Mouse (Mus musculus): Measurements from ENCODE around the gene Arhgdib. TPM values are rescaled to one million over a fixed set of nuclear protein-coding genes. Genes with fewer than 3 reads are reported as not detected.

Arhgdib gene
- polyA plus RNA-seq, 1 experiment = 3.0 TPM

DNA sequence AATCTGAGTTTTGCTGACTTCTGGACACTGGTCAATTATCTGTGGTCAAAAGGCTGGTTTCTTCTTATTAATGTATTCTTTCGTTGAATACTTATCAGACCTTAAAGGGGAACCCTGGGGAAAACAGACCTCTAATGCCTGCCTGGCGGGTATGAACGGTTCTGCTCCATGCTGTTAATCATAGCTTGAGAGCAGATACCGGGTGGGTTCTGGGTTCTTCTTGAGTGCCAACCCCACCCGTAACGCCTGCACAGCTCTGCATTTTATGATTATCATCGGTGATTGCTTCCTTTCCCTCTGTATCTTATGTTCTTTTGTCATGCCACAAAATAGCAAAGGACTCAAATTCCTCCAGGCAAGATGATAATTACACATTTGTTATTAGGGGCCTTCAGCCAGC lies 7.6 kb downstream of the Arhgdib start:
- H3K9ac ChIP-seq (ENCODE audit: low read depth, poor library complexity, severe bottlenecking) = no peak overlapping the region

GRCm38 (mm10) chr6:136931246-136931645 lies 10.5 kb downstream of the Arhgdib start:
- H3K4me1 ChIP-seq (ENCODE audit: control insufficient read depth, insufficient read depth, low read length) = no peaks in the 10 kb centered on the region
- no peak overlapping the region for H3K27ac ChIP-seq (ENCODE audit: insufficient read depth, low read length)
- TF ChIP-seq EP300 (IDR thresholded peaks at IDR 0.05; ENCODE audit: insufficient read depth, low read depth, low read length) = no peak
- no peak for TF ChIP-seq CTCF (IDR thresholded peaks at IDR 0.05; ENCODE audit: low read depth, low read length)
- no peaks in the 10 kb centered on the region for H3K27me3 ChIP-seq (ENCODE audit: control insufficient read depth, insufficient read depth, low read length, poor library complexity, severe bottlenecking)
- no peak overlapping the region for H3K9ac ChIP-seq (ENCODE audit: low read depth, poor library complexity, severe bottlenecking)
- H3K4me3 ChIP-seq (ENCODE audit: low read depth, low read length) = no peak overlapping the region
- no peaks in the 10 kb centered on the region for H3K9me3 ChIP-seq (replicated peaks; ENCODE audit: control insufficient read depth, insufficient read depth, low read length, poor library complexity, severe bottlenecking)
- no peaks in the 10 kb centered on the region for H3K36me3 ChIP-seq (ENCODE audit: control insufficient read depth, insufficient read depth, low read length, poor library complexity, severe bottlenecking)

More for the DNA sequence above, 7.6 kb downstream of the Arhgdib start:
- no peaks in the 10 kb centered on the region for H3K9me3 ChIP-seq (replicated peaks; ENCODE audit: control insufficient read depth, insufficient read depth, low read length, poor library complexity, severe bottlenecking)
- H3K27ac ChIP-seq (ENCODE audit: insufficient read depth, low read length) = no peak overlapping the region
- TF ChIP-seq EP300 (IDR thresholded peaks at IDR 0.05; ENCODE audit: insufficient read depth, low read depth, low read length) = no peak
- TF ChIP-seq POLR2A (IDR thresholded peaks at IDR 0.05; ENCODE audit: insufficient read depth, low read length) = no peak
- TF ChIP-seq CTCF (IDR thresholded peaks at IDR 0.05; ENCODE audit: low read depth, low read length) = no peak
- no peaks in the 10 kb centered on the region for H3K27me3 ChIP-seq (ENCODE audit: control insufficient read depth, insufficient read depth, low read length, poor library complexity, severe bottlenecking)
- H3K4me1 ChIP-seq (ENCODE audit: control insufficient read depth, insufficient read depth, low read length) = no peaks in the 10 kb centered on the region
- no peak overlapping the region for H3K4me3 ChIP-seq (ENCODE audit: low read depth, low read length)
- no peaks in the 10 kb centered on the region for H3K36me3 ChIP-seq (ENCODE audit: control insufficient read depth, insufficient read depth, low read length, poor library complexity, severe bottlenecking)

- no peaks in the 10 kb centered on the region for H3K27me3 ChIP-seq (ENCODE audit: control insufficient read depth, insufficient read depth, low read length, poor library complexity, severe bottlenecking)
- no peaks in the 10 kb centered on the region for H3K36me3 ChIP-seq (ENCODE audit: control insufficient read depth, insufficient read depth, low read length, poor library complexity, severe bottlenecking)
- H3K4me3 ChIP-seq (ENCODE audit: low read depth, low read length) = no peak overlapping the region
- H3K4me1 ChIP-seq (ENCODE audit: control insufficient read depth, insufficient read depth, low read length) = no peaks in the 10 kb centered on the region
- H3K27ac ChIP-seq (ENCODE audit: insufficient read depth, low read length) = no peak overlapping the region
- TF ChIP-seq POLR2A (IDR thresholded peaks at IDR 0.05; ENCODE audit: insufficient read depth, low read length) (no peak), EP300 (IDR thresholded peaks at IDR 0.05; ENCODE audit: insufficient read depth, low read depth, low read length) (peak; percentile 81; the same call in 1 of the 2 replicates)
- H3K9me3 ChIP-seq (replicated peaks; ENCODE audit: control insufficient read depth, insufficient read depth, low read length, poor library complexity, severe bottlenecking) = no peaks in the 10 kb centered on the region
- no peak overlapping the region for H3K9ac ChIP-seq (ENCODE audit: low read depth, poor library complexity, severe bottlenecking)
Measured at GRCm38 (mm10) chr6:136930677-136931076, 11.0 kb downstream of the Arhgdib start.

DNA sequence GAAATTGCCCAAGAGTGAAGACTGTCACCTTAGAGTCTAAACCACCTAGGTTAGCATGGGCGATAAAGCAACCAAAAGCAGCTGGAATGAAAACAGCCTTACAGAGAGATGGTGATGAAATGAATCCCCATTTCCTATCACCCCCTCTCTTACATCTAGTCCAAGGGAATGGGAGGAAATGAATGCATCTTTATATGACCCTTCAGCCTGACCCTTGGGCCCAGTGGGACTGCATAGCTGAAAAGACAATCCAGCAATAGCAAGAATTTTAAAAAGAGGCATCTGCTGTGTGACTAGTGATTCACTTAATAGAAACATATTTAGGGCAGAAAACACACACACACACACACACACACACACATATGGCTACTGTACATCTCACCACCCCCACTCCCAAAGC lies 14.1 kb downstream of the Arhgdib start:
- Histone ChIP-seq H3K27ac (ENCODE audit: insufficient read depth, low read length) (no peak overlapping the region), H3K36me3 (ENCODE audit: control insufficient read depth, insufficient read depth, low read length, poor library complexity, severe bottlenecking) (no peaks in the 10 kb centered on the region), H3K4me3 (ENCODE audit: low read depth, low read length) (no peak overlapping the region), H3K9me3 (replicated peaks; ENCODE audit: control insufficient read depth, insufficient read depth, low read length, poor library complexity, severe bottlenecking) (no peaks in the 10 kb centered on the region), H3K4me1 (ENCODE audit: control insufficient read depth, insufficient read depth, low read length) (no peaks in the 10 kb centered on the region), H3K27me3 (ENCODE audit: control insufficient read depth, insufficient read depth, low read length, poor library complexity, severe bottlenecking) (no peaks in the 10 kb centered on the region), H3K9ac (ENCODE audit: low read depth, poor library complexity, severe bottlenecking) (no peak overlapping the region)
- TF ChIP-seq POLR2A (IDR thresholded peaks at IDR 0.05; ENCODE audit: insufficient read depth, low read length) (no peak), CTCF (IDR thresholded peaks at IDR 0.05; ENCODE audit: low read depth, low read length) (no peak), EP300 (IDR thresholded peaks at IDR 0.05; ENCODE audit: insufficient read depth, low read depth, low read length) (no peak)

DNA sequence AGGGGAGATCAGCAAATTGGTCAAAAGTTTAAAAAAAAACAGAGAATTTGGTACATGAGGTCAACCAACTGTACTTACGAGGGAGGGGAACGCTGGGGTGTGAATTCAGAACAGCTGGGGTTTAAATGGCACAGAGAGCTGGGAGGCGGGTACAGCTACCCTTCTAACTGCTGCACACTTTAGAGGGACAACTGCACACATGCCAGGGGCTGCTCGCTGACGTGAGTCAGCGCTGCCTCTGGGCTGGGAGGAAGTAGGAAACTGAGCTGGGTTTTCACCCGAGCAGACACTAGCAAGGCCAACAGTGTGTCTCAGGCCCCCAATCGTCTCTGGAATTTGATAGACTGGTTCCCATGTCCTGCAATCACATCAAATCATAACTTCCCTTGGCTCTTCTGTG lies 16.6 kb downstream of the Arhgdib start:
- no peaks in the 10 kb centered on the region for H3K4me1 ChIP-seq (ENCODE audit: control insufficient read depth, insufficient read depth, low read length)
- H3K9me3 ChIP-seq (replicated peaks; ENCODE audit: control insufficient read depth, insufficient read depth, low read length, poor library complexity, severe bottlenecking) = no peaks in the 10 kb centered on the region
- H3K27ac ChIP-seq (ENCODE audit: insufficient read depth, low read length) = no peak overlapping the region
- H3K9ac ChIP-seq (ENCODE audit: low read depth, poor library complexity, severe bottlenecking) = no peak overlapping the region
- no peaks in the 10 kb centered on the region for H3K27me3 ChIP-seq (ENCODE audit: control insufficient read depth, insufficient read depth, low read length, poor library complexity, severe bottlenecking)
- no peaks in the 10 kb centered on the region for H3K36me3 ChIP-seq (ENCODE audit: control insufficient read depth, insufficient read depth, low read length, poor library complexity, severe bottlenecking)
- no peak overlapping the region for H3K4me3 ChIP-seq (ENCODE audit: low read depth, low read length)
- TF ChIP-seq EP300 (IDR thresholded peaks at IDR 0.05; ENCODE audit: insufficient read depth, low read depth, low read length) (no peak), CTCF (IDR thresholded peaks at IDR 0.05; ENCODE audit: low read depth, low read length) (no peak), POLR2A (IDR thresholded peaks at IDR 0.05; ENCODE audit: insufficient read depth, low read length) (no peak)

DNA sequence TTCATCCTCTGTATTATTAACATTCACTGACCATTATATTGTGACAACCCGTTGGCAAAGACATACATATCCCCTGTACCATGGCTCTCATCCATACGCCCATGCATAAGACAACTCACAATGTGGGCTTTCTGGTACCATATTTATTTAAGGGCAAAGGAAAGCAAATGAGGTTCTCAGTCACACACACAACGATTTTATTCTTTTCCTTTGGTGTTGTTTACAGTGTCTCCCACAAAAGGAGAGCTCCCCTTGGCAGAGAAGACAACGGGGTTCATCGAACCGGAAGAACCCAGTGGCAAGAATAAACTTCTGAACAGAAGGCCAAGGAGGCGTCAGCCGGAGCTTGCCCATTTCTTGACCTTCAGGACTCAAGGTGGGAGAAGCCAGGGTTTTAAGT lies 18.2 kb downstream of the Arhgdib start, which contains the start of gene Pde6h:
TSS of gene Pde6h (plus strand) at position 301 of the 400 bp plus-strand sequence.
- no peak within 1 kb of the TSS for H3K27ac ChIP-seq (ENCODE audit: insufficient read depth, low read length)
- H3K4me1 ChIP-seq (ENCODE audit: control insufficient read depth, insufficient read depth, low read length) = no peaks in the 10 kb centered on the region

More for the DNA sequence above, 18.2 kb downstream of the Arhgdib start, which contains the start of gene Pde6h:
- TF ChIP-seq CTCF (IDR thresholded peaks at IDR 0.05; ENCODE audit: low read depth, low read length) = no peak
- no peak for TF ChIP-seq POLR2A (IDR thresholded peaks at IDR 0.05; ENCODE audit: insufficient read depth, low read length)
- no peak for TF ChIP-seq EP300 (IDR thresholded peaks at IDR 0.05; ENCODE audit: insufficient read depth, low read depth, low read length)
- H3K27me3 ChIP-seq (ENCODE audit: control insufficient read depth, insufficient read depth, low read length, poor library complexity, severe bottlenecking) = no peaks in the 10 kb centered on the region
- no peaks in the 10 kb centered on the region for H3K36me3 ChIP-seq (ENCODE audit: control insufficient read depth, insufficient read depth, low read length, poor library complexity, severe bottlenecking)
- no peak within 1 kb of the TSS for H3K9ac ChIP-seq (ENCODE audit: low read depth, poor library complexity, severe bottlenecking)
- H3K4me3 ChIP-seq (ENCODE audit: low read depth, low read length) = no peak within 1 kb of the TSS
- no peaks in the 10 kb centered on the region for H3K9me3 ChIP-seq (replicated peaks; ENCODE audit: control insufficient read depth, insufficient read depth, low read length, poor library complexity, severe bottlenecking)
